Mouse (Mus musculus): ENCODE results near the gene Ccdc86.

Ccdc86 gene

GRCm38 (mm10) chr19:10949558-10949957 is 492 bp upstream of the Ccdc86 start:
- no peak for DNase-seq (ENCODE audit: low spot score)

- no peak for DNase-seq (ENCODE audit: low spot score)
Measured at GRCm38 (mm10) chr19:10948416-10948815, 650 bp downstream of the Ccdc86 start.

GRCm38 (mm10) chr19:10947219-10947618 is 1.8 kb downstream of the Ccdc86 start:
- no peak for DNase-seq (ENCODE audit: low spot score)

- no peak for DNase-seq (ENCODE audit: low spot score)
Measured at GRCm38 (mm10) chr19:10946506-10946905, 2.6 kb downstream of the Ccdc86 start.

GRCm38 (mm10) chr19:10943955-10944354 is 5.1 kb downstream of the Ccdc86 start:
- DNase-seq (ENCODE audit: low spot score) = no peak

GRCm38 (mm10) chr19:10940801-10941457 is 8.1 kb downstream of the Ccdc86 start:
- no peak for DNase-seq (ENCODE audit: low spot score)

- DNase-seq (ENCODE audit: low spot score) = peak; percentile 82
Measured at GRCm38 (mm10) chr19:10940097-10940800, 8.8 kb downstream of the Ccdc86 start.

GRCm38 (mm10) chr19:10938771-10939170 is 10.3 kb downstream of the Ccdc86 start:
- DNase-seq (ENCODE audit: low spot score) = no peak

GRCm38 (mm10) chr19:10937110-10937563 is 11.9 kb downstream of the Ccdc86 start, which contains the start of gene Ptgdr2:
TSS of gene Ptgdr2 (plus strand) at chr19:10937160.
- no peak for DNase-seq (ENCODE audit: low spot score)

GRCm38 (mm10) chr19:10936077-10936476 is 13.0 kb downstream of the Ccdc86 start:
- no peak for DNase-seq (ENCODE audit: low spot score)

GRCm38 (mm10) chr19:10935029-10935428 is 14.0 kb downstream of the Ccdc86 start:
- DNase-seq (ENCODE audit: low spot score) = no peak

GRCm38 (mm10) chr19:10930641-10931040 is 18.4 kb downstream of the Ccdc86 start:
- DNase-seq (ENCODE audit: low spot score) = no peak

GRCm38 (mm10) chr19:10926666-10927065 is 22.4 kb downstream of the Ccdc86 start:
- DNase-seq (ENCODE audit: low spot score) = no peak

- no peak for DNase-seq (ENCODE audit: low spot score)
Measured at GRCm38 (mm10) chr19:10926123-10926621, 22.9 kb downstream of the Ccdc86 start.

- no peak for DNase-seq (ENCODE audit: low spot score)
Measured at GRCm38 (mm10) chr19:10924220-10924619, 24.8 kb downstream of the Ccdc86 start.

GRCm38 (mm10) chr19:10921058-10921457 is 28.0 kb downstream of the Ccdc86 start:
- no peak for DNase-seq (ENCODE audit: low spot score)

- no peak for DNase-seq (ENCODE audit: low spot score)
Measured at GRCm38 (mm10) chr19:10920532-10920931, 28.5 kb downstream of the Ccdc86 start, which contains the start of gene Zp1. TSS of gene Zp1 (minus strand) at chr19:10920632.

- no peak for DNase-seq (ENCODE audit: low spot score)
Measured at GRCm38 (mm10) chr19:10918321-10918991, 30.6 kb downstream of the Ccdc86 start.

GRCm38 (mm10) chr19:10916506-10916905 is 32.6 kb downstream of the Ccdc86 start:
- no peak for DNase-seq (ENCODE audit: low spot score)

GRCm38 (mm10) chr19:10914870-10915269 is 34.2 kb downstream of the Ccdc86 start:
- no peak for DNase-seq (ENCODE audit: low spot score)

GRCm38 (mm10) chr19:10914291-10914690 is 34.8 kb downstream of the Ccdc86 start:
- no peak for DNase-seq (ENCODE audit: low spot score)

- DNase-seq (ENCODE audit: low spot score) = no peak
Measured at GRCm38 (mm10) chr19:10909087-10909721, 39.9 kb downstream of the Ccdc86 start.

All from ovary, postnatal 36 days (tissue).